Mouse (Mus musculus) kidney, postnatal 36 days (tissue): ENCODE results near the gene Tbkbp1.
"Not testable (repeated sequence)": the region's sequence is repeated elsewhere in the genome, so short reads cannot be mapped to it uniquely, and the experiment has no call there.

ENCODE experiments used
- DNase-seq, 2 experiments: peaks; one replicate each; pipeline ENCODE4 v3.0.0; 2021 to 2022; ENCODE audit warnings: mixed read lengths in 2 of 2

Gene Tbkbp1

DNA sequence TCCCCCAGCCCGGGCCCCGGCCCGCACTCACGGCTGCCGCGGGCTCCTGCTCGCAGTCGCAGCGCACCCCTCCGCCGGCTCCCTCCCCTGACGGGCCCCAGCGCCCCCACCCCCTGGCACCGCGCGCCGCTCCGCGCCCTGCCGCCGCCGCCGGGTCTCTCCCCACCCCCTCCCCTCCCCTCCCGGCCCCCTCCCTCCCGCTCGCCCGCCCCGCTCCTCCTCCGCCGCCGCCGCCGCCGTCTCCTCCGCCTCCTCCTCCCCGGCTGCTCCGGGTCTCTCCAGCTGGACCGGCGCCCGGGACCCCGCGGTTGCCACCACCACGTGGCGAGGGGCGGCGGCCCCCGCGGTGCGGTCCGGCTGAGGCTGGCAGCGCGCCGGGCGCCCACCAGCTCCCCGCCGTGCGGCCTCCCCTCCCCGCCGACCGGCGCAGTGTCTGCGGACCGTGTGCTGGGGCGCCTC is at the start of gene Tbkbp1:
Gene Tbkbp1 (minus strand): TSS at position 153 of the 459 bp plus-strand sequence.
- peak in 1 of 2 experiments; percentile 48 for DNase-seq

- no peak for DNase-seq
These were observed 48.2 kb upstream of the Tbkbp1 start for GRCm38 (mm10) chr11:97199519-97199918.

DNA sequence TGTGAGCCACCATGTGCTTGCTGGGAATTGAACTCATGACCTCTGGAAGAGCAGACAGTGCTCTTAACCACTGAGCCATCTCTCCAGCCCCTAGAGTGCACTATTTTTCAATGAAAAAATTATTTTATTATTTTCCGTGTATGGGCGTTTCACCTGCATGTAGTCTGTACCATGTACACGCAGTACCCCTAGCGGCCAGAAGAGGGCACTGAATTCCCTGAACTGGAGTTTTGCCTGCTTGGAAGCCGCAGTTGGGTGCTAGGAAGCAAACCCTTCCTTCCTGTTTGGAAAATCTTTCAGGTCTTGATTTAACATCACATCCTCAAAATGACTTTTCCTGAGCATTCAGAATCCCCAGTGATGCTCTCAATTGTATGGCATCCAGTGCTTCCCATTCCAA is 47.3 kb upstream of the Tbkbp1 start:
- peak; percentile 55 to 81 for DNase-seq

DNA sequence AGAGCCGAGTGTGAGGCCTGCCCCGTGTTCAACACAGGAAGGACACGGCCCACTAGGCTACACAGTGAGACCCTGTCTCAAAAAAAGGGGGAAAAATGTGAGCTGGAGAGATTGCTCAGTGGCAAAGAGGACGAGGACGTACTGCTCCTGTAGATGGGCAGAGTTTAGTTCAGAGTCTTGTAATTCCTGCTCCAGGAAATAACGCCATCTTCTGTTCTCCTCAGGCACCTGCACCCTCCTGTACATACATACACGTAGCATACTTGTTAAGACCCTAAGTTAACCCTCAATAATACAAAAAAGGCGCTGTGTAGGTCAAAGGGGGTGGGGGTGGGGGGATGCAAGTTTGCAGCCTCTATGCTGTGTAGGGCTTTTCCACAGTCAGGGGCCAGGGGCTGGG is 45.7 kb upstream of the Tbkbp1 start:
- DNase-seq = no peak

DNA sequence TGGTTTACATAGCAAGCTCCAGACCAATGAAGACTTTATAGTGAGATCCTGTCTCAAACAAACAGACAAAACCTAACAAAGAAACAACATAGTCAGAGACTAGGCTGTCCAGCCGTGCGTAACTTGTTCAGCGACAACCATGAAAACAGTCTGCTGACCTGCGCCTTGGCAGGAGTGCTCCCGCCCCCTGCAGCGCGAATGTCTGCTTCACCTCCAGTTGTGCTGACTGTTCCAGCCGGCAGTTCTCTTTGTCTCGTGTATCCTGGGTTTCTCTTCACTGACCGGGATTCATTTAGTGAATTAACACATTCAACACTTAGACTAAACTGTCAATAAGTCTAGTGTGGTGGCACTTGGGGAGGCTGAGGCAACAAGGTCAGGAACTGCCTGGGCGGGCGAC is 45.2 kb upstream of the Tbkbp1 start:
- DNase-seq = peak; percentile 49 to 65

DNA sequence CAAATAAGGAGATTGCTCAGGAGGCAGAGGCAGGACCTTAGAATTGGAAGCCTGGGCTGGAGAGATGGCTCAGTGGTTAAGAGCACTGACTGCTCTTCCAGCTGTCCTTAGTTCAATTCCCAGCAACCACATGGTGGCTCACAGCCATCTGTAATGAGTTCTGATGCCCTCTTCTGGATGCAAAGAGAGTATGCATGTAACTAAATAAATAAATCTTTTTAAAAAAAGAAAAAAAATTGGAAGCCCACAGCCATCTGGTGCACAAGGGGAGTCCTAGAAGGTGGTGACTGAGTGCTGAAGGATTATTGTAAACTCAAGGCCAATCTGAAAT is 41.3 kb upstream of the Tbkbp1 start:
- no peak for DNase-seq

DNA sequence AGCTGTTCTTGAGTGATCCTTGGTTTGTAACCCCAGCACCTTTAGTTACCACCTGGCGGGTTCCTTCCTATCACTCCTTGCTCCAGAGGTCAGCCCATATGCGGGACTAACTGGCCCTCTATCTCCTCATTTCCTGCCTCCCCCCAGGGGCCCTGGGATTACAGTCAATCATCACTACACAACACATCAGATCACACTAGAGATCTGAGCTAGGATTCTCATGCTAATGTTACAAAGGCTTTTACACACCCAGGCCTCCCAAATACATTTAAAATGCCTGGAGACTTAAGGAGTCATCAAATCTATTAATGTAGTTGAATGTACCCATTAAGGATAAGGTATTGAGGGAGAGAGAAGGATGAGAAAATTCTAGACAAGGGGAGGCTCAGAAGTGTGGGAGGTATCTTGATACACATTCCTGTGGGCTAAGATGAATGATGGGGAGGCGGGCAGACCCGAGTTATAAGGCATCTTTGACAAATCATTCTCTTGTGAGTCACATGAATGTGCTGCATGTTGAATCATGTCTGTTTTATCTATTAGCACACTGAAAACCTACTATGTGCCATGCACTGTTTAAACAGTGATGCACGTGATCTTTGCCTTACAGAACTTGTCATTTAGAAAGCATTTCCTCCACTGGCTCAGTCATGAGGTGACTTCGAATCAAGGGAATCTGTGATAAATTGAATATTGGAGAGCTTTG is 40.8 kb upstream of the Tbkbp1 start:
- no peak for DNase-seq

DNA sequence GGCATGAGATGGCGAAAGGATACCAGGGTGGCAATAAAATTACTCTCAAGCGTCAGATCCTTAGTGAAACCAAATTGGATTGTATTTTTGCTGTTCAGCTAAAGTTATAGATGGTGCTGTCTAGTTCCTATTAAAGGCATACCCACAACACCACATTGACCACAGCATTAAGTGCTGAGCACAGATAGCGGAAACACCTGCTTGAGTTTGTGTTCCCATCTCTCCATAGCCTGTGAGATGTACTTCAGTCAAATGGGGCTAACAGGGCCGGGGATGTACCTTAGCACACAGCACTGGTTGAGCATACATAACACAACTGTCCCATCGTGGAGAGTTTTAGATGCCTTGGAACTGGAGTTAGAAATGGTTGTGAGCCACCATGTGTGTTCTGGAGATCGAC is 39.7 kb upstream of the Tbkbp1 start:
- no peak for DNase-seq

GRCm38 (mm10) chr11:97189645-97190044 is 38.4 kb upstream of the Tbkbp1 start:
- not testable (repeated sequence) for DNase-seq

- DNase-seq = no peak
These were observed 37.9 kb upstream of the Tbkbp1 start for GRCm38 (mm10) chr11:97189231-97189630.

DNA sequence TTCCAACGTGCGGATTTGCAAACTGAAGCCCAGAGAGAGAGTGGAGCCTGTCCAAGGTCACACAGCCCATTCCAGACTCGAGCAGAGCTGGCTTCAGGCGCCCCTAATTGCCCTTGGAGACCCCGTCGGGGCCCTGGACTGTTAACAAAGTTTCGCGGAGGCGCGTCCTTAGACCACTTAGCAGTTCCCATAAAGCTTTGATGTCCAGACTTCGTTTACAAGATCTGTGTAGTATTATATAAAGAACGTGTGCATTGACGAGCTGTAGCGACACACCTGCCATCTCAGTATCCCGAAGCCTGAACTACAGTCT is 37.3 kb upstream of the Tbkbp1 start:
- DNase-seq = no peak

DNA sequence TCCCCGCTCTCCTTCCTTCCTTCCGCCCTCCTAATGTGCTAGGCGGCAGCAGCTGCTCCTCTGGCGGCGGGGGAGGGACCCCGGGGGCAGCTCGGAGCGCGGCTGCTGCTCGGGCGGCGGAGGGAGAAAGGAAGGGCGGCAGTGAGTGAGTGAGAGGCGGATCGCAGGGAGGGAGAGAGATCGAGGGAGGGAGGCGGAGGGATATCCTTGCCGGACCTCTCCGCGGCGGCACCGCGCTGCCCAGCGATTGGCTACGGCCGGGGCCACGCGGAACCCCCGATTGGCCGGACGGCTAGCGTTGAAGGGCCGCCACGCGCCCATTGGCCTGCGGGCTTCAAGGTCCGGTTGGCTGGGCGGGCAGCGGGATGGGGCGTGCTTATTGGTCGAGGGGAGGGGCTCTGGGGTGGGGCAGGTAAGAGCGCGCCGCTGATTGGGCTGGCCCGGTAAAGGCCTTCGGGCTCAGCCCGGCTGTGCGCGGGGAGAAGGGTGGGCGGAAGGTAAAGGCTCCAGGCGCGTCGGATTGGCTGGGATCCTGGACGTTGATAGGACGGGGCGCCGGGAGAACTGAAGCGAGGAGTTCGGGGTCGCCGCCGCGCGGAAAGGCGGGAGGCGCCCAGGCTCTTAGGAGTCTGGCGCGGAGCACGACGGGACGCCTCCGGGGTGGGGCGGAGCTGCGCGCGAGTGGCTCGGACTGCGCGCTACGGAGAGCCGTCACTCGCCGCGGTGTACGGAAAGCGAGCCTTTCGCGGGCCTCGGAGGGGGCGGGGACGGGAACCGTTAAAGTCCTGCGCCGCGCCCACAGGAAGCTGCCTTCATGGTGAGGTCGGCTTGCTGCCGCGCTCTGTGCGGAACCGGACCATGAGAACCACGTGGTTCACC is 36.7 kb upstream of the Tbkbp1 start, which contains the start of gene Kpnb1:
Gene Kpnb1 (minus strand): TSS at position 118 of the 879 bp plus-strand sequence.
- DNase-seq = peak; percentile 98 to 99

GRCm38 (mm10) chr11:97186947-97187763 is 35.9 kb upstream of the Tbkbp1 start:
- peak; percentile 97 for DNase-seq

DNA sequence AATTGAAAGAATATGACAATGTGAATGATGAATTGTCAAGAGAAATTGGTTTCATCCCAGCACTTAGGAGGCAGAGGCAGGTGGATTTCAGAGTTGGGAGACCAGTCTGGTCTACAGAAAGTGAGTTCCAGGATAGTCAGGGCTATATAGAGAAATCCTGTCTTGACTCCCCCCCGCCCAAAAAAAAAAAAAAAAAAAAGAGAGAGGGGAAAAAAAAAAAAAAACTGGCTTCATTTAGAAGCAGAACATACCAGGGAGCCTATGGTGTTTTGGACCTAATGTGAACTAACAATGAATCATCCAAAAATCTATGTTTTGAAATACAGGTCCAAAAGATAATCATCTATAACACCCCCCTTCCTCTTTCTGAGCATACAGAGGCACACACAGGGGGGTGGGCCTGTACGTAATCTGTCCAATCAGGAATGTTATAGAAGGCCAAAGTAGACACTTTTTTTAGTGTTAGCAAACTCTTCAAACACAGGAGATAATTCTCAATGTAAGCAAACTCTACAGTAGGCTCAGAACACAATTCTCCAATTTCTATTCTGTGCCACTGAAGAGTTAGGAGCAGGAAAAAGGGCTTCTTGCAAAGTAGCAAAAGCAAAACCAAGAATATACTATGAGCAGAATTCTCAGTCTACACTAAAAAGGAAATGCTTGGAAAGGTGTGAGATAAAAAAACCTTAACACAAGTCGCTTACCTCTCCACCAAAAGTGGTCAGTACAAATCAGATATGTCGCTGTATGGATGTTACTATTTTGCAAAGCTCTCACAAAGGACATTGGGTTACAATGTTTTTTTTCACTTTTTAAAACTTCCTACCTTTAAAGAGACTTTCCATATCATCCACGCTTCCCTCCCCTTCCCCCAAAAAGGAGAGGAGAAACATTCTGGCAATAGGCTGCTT is 34.7 kb upstream of the Tbkbp1 start:
- no peak for DNase-seq

DNA sequence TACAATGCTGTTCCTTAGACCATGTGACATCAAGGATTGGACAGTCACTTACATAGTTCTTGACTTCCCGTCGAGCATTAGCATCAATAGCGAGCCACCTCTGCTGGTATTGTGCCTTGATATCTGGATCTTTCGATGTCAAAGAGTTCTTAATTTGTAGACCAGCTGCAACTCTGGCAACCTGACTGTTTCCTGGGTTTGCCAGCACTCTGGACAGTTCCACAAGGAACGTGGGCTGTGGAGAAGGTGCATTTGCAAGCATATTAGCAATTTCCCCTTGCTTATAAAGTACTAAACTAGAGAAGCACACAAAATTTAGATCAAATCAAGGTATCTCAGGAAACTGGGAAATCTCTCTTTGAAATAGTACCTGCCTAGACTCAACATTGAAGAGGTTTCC is 33.6 kb upstream of the Tbkbp1 start:
- DNase-seq = peak in 1 of 2 experiments; percentile 29

GRCm38 (mm10) chr11:97182446-97182845 is 31.2 kb upstream of the Tbkbp1 start:
- peak; percentile 16 to 65 for DNase-seq

DNA sequence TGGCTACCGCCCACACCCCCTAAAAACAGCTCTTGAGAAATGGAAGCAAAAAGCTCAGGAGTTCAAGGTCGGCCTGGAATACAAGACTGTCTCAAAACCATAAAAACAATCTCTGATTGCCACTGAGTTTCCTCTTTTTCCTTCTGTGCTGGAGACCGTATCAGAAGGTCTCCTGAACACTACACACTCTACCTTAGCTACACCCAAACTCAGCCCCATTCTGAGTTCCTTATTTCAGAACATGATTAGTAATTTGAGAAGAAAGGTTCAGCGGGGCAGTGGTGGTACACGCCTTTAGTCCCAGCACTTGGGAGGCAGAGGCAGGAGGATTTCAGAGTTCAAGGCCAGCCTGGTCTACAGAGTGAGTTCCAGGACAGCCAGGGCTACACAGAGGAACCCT is 29.8 kb upstream of the Tbkbp1 start:
- DNase-seq = no peak

- no peak for DNase-seq
These were observed 26.9 kb upstream of the Tbkbp1 start for GRCm38 (mm10) chr11:97178198-97178597.

DNA sequence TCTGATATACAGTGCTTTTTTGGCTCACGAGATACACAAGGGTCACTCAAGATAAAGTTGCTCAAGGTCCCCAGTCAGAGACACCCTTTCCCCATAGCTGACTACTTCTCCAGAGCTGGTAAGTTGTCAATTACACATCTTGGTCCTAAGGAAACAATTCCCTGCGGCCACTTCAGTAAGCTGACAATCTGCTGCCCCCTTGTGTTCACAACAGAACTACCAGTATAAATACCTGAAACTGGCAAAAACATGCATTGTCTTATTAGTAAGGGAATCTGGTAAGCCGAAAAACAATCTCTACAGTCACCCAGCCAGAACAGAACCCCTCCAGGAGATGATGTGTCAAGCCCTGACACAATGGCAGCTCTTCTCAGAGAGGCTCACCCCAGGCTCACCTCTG is 25.6 kb upstream of the Tbkbp1 start:
- peak; percentile 68 to 75 for DNase-seq

- no peak for DNase-seq
These were observed 24.2 kb upstream of the Tbkbp1 start for GRCm38 (mm10) chr11:97175499-97175898.

DNA sequence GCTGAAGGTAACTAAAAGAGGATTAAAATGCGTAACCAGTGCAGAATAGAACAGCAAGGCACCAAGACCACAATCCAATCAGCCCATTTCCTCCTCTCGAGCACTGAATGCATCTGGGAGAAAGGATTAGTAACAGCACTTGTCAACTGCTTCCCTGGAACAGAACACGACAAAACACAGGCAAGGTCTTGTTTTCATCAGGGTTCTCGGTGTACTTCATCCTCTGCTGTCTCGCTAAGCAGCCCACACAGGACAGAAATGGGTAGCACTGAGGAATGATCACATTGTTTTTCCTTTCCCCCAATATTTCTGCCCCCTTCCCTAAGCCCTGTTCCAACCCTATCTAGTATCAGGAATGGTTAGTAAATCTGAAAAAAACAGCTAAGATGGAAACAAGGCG is 9.0 kb upstream of the Tbkbp1 start:
- DNase-seq = no peak

DNA sequence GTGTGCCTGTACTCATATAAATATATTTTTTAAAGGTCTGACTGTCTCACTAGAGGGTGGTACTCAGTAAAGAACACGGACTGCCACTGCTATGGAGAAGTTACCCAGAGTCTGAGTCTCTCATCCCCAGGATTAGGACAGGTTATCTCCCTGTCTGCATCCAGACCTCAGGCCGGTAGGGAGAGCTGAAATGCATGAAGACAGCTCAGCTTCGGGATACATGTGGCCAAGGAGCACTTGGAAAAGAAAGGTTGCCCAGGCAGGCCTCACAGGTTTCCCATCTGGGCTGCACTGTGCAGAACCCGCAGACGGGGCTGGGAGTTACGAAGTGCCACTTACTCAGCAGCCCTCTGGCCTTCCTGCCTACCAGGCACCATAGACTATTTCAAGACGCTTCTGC is 5.7 kb upstream of the Tbkbp1 start:
- no peak for DNase-seq
